Mouse (Mus musculus): ENCODE measurements at regions not wholly inside any gene's neighbourhood (a gene's known extent, or its start where the extent isn't known, plus 50 kb on each side); places are given as distances from the start of the nearest gene placed in this dataset.

- H3K4me1 ChIP-seq (replicated peaks; ENCODE audit: control insufficient read depth, insufficient read depth, low read length): 0 out of 2 replicates have a peak, but pooled peaks cover 4% of the 10 kb centered on the region
- H3K4me2 ChIP-seq (replicated peaks): no peak overlapping the region
- H3K36me3 ChIP-seq (replicated peaks; ENCODE audit: control insufficient read depth, insufficient read depth): no peaks in the 10 kb centered on the region
- H3K27ac ChIP-seq: no peak overlapping the region
- no peaks in the 10 kb centered on the region for H3K9me3 ChIP-seq (ENCODE audit: control insufficient read depth, low read length)
- no peak overlapping the region for H3K4me3 ChIP-seq (replicated peaks; ENCODE audit: low read length)
- 77% methylated on average over 4 of the region's 4 CpGs for WGBS
- H3K27me3 ChIP-seq (ENCODE audit: control insufficient read depth, insufficient read depth, low read length): no peaks in the 10 kb centered on the region
- ATAC-seq (ENCODE audit: low FRiP score): no peak
- no peak overlapping the region for H3K9ac ChIP-seq
- no peak for DNase-seq (ENCODE audit: low spot score)
Measured at GRCm38 (mm10) chr10:99533468-99533867, 226.0 kb downstream of the Csl start.

DNA sequence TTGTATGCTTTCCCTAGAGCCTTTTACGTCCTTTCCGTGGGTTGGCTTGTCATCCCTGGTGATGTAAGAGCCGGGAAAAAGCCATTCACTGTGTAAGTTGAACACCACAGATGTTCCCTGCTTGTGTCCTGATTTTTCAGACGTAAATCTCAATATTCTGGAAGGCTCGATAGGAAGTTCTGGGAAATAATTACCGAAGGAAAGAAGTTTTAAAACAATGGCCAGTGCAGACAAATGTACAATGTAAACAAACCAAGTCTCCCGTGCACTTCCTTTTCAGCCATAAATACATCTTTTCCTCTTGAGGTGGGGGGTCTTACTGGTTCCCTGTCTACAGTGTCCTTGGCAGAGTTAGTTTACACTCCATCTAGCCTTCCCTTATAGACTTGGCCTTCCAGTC, 225.2 kb downstream of the Csl start:
- Histone ChIP-seq H3K27ac (no peak overlapping the region), H3K4me3 (replicated peaks; ENCODE audit: low read length) (no peak overlapping the region), H3K9me3 (ENCODE audit: control insufficient read depth, low read length) (no peaks in the 10 kb centered on the region), H3K27me3 (ENCODE audit: control insufficient read depth, insufficient read depth, low read length) (no peaks in the 10 kb centered on the region), H3K4me1 (replicated peaks; ENCODE audit: control insufficient read depth, insufficient read depth, low read length) (0 out of 2 replicates have a peak, but pooled peaks cover 4% of the 10 kb centered on the region), H3K36me3 (replicated peaks; ENCODE audit: control insufficient read depth, insufficient read depth) (no peaks in the 10 kb centered on the region), H3K9ac (no peak overlapping the region), H3K4me2 (replicated peaks) (no peak overlapping the region)
- DNase-seq (ENCODE audit: low spot score) (no peak), ATAC-seq (ENCODE audit: low FRiP score) (no peak)
- WGBS: 63% methylated on average over 7 of the region's 7 CpGs

GRCm38 (mm10) chr10:99538639-99539038, 220.8 kb downstream of the Csl start:
- Histone ChIP-seq H3K4me2 (replicated peaks) (0 out of 2 replicates have a peak overlapping the region, but pooled peaks have one; percentile 10), H3K27ac (no peak overlapping the region), H3K27me3 (ENCODE audit: control insufficient read depth, insufficient read depth, low read length) (no peaks in the 10 kb centered on the region), H3K4me1 (replicated peaks; ENCODE audit: control insufficient read depth, insufficient read depth, low read length) (no peaks in the 10 kb centered on the region), H3K4me3 (replicated peaks; ENCODE audit: low read length) (no peak overlapping the region), H3K9me3 (ENCODE audit: control insufficient read depth, low read length) (no peaks in the 10 kb centered on the region), H3K36me3 (replicated peaks; ENCODE audit: control insufficient read depth, insufficient read depth) (no peaks in the 10 kb centered on the region), H3K9ac (no peak overlapping the region)
- no peak for DNase-seq (ENCODE audit: low spot score)
- ATAC-seq (ENCODE audit: low FRiP score): no peak
- WGBS: 19% methylated on average over 5 of the region's 5 CpGs

GRCm38 (mm10) chr10:99552373-99552772, 207.1 kb downstream of the Csl start:
- no peak overlapping the region for H3K4me2 ChIP-seq (replicated peaks)
- H3K9ac ChIP-seq: no peak overlapping the region
- DNase-seq (ENCODE audit: low spot score) (no peak), ATAC-seq (ENCODE audit: low FRiP score) (no peak)
- no peaks in the 10 kb centered on the region for H3K9me3 ChIP-seq (ENCODE audit: control insufficient read depth, low read length)
- no peaks in the 10 kb centered on the region for H3K27me3 ChIP-seq (ENCODE audit: control insufficient read depth, insufficient read depth, low read length)
- H3K36me3 ChIP-seq (replicated peaks; ENCODE audit: control insufficient read depth, insufficient read depth): no peaks in the 10 kb centered on the region
- no peak overlapping the region for H3K27ac ChIP-seq
- H3K4me3 ChIP-seq (replicated peaks; ENCODE audit: low read length): no peak overlapping the region
- 72% methylated on average over 4 of the region's 4 CpGs for WGBS
- no peaks in the 10 kb centered on the region for H3K4me1 ChIP-seq (replicated peaks; ENCODE audit: control insufficient read depth, insufficient read depth, low read length)

- Histone ChIP-seq H3K4me2 (replicated peaks) (no peak overlapping the region), H3K9me3 (ENCODE audit: control insufficient read depth, low read length) (no peaks in the 10 kb centered on the region), H3K36me3 (replicated peaks; ENCODE audit: control insufficient read depth, insufficient read depth) (no peaks in the 10 kb centered on the region), H3K27me3 (ENCODE audit: control insufficient read depth, insufficient read depth, low read length) (no peaks in the 10 kb centered on the region), H3K9ac (no peak overlapping the region), H3K27ac (no peak overlapping the region), H3K4me1 (replicated peaks; ENCODE audit: control insufficient read depth, insufficient read depth, low read length) (no peaks in the 10 kb centered on the region), H3K4me3 (replicated peaks; ENCODE audit: low read length) (no peak overlapping the region)
- ATAC-seq (ENCODE audit: low FRiP score) (no peak), DNase-seq (ENCODE audit: low spot score) (no peak)
- 81% methylated on average over 12 of the region's 12 CpGs for WGBS
Measured at GRCm38 (mm10) chr10:99552836-99553540, 206.5 kb downstream of the Csl start.

DNA sequence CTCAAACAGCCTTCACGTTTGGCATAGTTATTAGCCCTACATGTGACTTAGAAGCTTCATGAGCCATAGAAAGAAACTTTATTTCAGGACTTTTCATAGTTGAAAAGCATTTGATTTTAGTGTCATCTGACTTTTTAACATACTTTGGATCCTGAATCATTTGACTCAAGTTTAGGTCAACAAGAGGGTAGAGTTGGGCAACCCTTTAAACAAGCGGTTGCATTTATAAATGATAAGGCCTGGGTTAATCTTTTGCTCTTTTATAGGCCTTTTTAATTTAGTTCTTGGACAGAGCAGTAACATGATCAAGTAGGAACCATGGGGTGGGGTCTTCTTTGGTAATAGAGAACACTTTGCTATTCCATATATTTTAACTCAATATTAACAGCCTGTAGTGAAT, 204.4 kb downstream of the Csl start:
- no peak overlapping the region for H3K27ac ChIP-seq
- H3K9ac ChIP-seq: no peak overlapping the region
- H3K4me2 ChIP-seq (replicated peaks): no peak overlapping the region
- 96% methylated on average over 2 of the region's 2 CpGs for WGBS
- H3K4me3 ChIP-seq (replicated peaks; ENCODE audit: low read length): no peak overlapping the region
- ATAC-seq (ENCODE audit: low FRiP score) (no peak), DNase-seq (ENCODE audit: low spot score) (no peak)
- no peaks in the 10 kb centered on the region for H3K4me1 ChIP-seq (replicated peaks; ENCODE audit: control insufficient read depth, insufficient read depth, low read length)
- no peaks in the 10 kb centered on the region for H3K9me3 ChIP-seq (ENCODE audit: control insufficient read depth, low read length)
- H3K36me3 ChIP-seq (replicated peaks; ENCODE audit: control insufficient read depth, insufficient read depth): no peaks in the 10 kb centered on the region
- H3K27me3 ChIP-seq (ENCODE audit: control insufficient read depth, insufficient read depth, low read length): no peaks in the 10 kb centered on the region

DNA sequence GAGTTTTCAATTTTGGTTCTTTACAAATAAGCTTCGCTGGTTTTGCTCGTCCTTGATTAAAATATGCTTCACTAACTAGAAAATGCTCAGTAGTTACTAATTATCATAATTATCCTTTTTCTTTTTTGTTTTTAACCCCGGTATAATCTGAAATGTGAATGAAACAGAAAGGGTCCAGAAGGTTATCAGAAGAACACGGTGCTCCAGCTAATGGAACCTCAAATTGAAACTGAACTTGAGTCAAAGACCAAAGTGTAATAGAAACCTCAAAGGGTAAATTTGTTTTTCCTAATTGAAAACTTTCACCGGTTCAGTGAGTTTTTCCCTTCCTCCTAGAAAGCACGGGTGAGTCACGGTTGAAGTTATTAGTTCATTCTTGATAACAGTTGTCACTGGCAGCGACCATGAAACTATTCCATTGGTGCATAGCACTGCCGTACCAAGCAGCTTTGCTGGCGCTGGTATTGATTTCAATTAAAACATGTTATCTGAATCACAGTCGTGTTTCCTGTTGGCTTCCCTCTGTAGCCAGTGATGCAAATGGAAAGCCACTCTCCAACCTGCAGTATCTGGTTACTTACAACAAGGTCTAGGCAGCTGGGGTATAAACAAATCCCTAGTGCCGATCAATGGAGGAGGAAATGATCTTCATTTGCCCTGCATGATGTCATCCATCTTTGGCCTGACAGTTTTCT, 203.7 kb downstream of the Csl start:
- peak; percentile 60; the same call in 1 of the 2 replicates for ATAC-seq (ENCODE audit: low FRiP score)
- WGBS: 61% methylated on average over 12 of the region's 12 CpGs
- Histone ChIP-seq H3K4me1 (replicated peaks; ENCODE audit: control insufficient read depth, insufficient read depth, low read length) (no peaks in the 10 kb centered on the region), H3K36me3 (replicated peaks; ENCODE audit: control insufficient read depth, insufficient read depth) (no peaks in the 10 kb centered on the region), H3K27me3 (ENCODE audit: control insufficient read depth, insufficient read depth, low read length) (no peaks in the 10 kb centered on the region), H3K4me2 (replicated peaks) (no peak overlapping the region), H3K4me3 (replicated peaks; ENCODE audit: low read length) (no peak overlapping the region), H3K9me3 (ENCODE audit: control insufficient read depth, low read length) (no peaks in the 10 kb centered on the region), H3K27ac (no peak overlapping the region), H3K9ac (no peak overlapping the region)
- no peak for DNase-seq (ENCODE audit: low spot score)

DNA sequence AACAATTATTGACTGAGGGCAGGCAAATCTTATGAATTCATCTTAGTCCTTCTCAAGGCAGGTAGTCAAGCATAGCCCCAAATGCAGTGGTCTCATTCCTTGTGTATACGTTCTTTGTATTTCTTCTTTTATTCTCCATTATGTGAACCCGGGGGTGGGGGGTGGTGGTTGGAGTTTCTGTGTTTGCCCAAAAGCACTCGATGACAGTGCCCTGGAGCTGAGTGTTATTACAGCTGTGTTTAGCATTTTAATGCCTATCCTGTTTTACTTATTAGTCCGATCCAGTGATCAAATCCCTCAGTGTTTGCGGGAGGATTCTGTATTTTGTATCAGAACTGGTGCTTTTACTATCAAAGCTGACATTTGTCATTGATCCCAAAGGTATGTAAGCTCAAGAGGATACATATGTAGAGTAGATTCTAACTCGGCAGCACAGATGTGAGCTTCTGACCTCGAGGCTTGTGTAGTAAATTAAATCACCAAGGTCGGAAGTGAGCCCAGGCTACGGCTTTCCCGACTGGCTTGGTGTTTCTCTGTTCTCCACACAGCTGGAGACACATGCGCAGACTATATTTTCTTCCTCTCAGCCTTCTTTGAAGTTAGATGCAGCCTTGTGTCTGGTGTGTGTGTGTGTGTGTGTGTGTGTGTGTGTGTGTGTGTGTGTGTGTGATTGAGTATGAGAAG, 203.0 kb downstream of the Csl start:
- no peak for DNase-seq (ENCODE audit: low spot score)
- Histone ChIP-seq H3K9ac (no peak overlapping the region), H3K9me3 (ENCODE audit: control insufficient read depth, low read length) (no peaks in the 10 kb centered on the region), H3K36me3 (replicated peaks; ENCODE audit: control insufficient read depth, insufficient read depth) (no peaks in the 10 kb centered on the region), H3K4me2 (replicated peaks) (no peak overlapping the region), H3K4me1 (replicated peaks; ENCODE audit: control insufficient read depth, insufficient read depth, low read length) (no peaks in the 10 kb centered on the region), H3K27me3 (ENCODE audit: control insufficient read depth, insufficient read depth, low read length) (no peaks in the 10 kb centered on the region), H3K4me3 (replicated peaks; ENCODE audit: low read length) (no peak overlapping the region), H3K27ac (no peak overlapping the region)
- 56% methylated on average over 11 of the region's 11 CpGs for WGBS
- ATAC-seq (ENCODE audit: low FRiP score): no peak

- Histone ChIP-seq H3K4me2 (replicated peaks) (no peak overlapping the region), H3K27ac (no peak overlapping the region), H3K9ac (no peak overlapping the region), H3K36me3 (replicated peaks; ENCODE audit: control insufficient read depth, insufficient read depth) (no peaks in the 10 kb centered on the region), H3K27me3 (ENCODE audit: control insufficient read depth, insufficient read depth, low read length) (no peaks in the 10 kb centered on the region), H3K4me1 (replicated peaks; ENCODE audit: control insufficient read depth, insufficient read depth, low read length) (no peaks in the 10 kb centered on the region), H3K4me3 (replicated peaks; ENCODE audit: low read length) (no peak overlapping the region), H3K9me3 (ENCODE audit: control insufficient read depth, low read length) (no peaks in the 10 kb centered on the region)
- 85% methylated on average over 5 of the region's 5 CpGs for WGBS
- ATAC-seq (ENCODE audit: low FRiP score): no peak
- DNase-seq (ENCODE audit: low spot score): no peak
Measured at GRCm38 (mm10) chr10:99558656-99559055, 200.8 kb downstream of the Csl start.
